Mouse (Mus musculus) CH12.LX (cell line): ENCODE results near the gene Pawr.

Experiments used
- CTCF ChIP-seq, 2 experiments: IDR thresholded peaks in 1 of 2; conservative IDR thresholded peaks in 1 of 2; 2 replicates each; pipeline ENCODE4 v1.5.1; 2011 to 2012; ENCODE audit warnings: low read depth in 2 of 2, low read length in 2 of 2, improper control_type of control experiment in 1 of 2, inconsistent platforms in 1 of 2, mild to moderate bottlenecking in 1 of 2, moderate library complexity in 1 of 2
- ELF1 ChIP-seq: IDR thresholded peaks from 2 replicates; pipeline ENCODE4 v1.6.1; 2014; ENCODE audit warnings: low read depth, mild to moderate bottlenecking, inconsistent platforms, low read length, improper control_type of control experiment
- EP300 ChIP-seq: IDR thresholded peaks from 2 replicates; pipeline ENCODE4 v1.6.1; 2011; ENCODE audit warnings: low read length, improper control_type of control experiment
- NRF1 ChIP-seq: IDR thresholded peaks from 2 replicates; pipeline ENCODE4 v1.6.1; 2014; ENCODE audit warnings: low read depth, mild to moderate bottlenecking, inconsistent platforms, low read length, improper control_type of control experiment, moderate library complexity
- POLR2A ChIP-seq: IDR thresholded peaks from 2 replicates; pipeline ENCODE4 v1.6.1; 2011; ENCODE audit warnings: low read depth, mild to moderate bottlenecking, improper control_type of control experiment, low read length
- TBP ChIP-seq: conservative IDR thresholded peaks from 2 replicates; pipeline ENCODE4 v1.6.1; 2011; ENCODE audit warnings: low read depth, low read length, improper control_type of control experiment
- TCF12 ChIP-seq: IDR thresholded peaks from 2 replicates; pipeline ENCODE4 v1.6.1; 2014; ENCODE audit warnings: low read depth, mild to moderate bottlenecking, inconsistent platforms, low read length, improper control_type of control experiment
- UBTF ChIP-seq: IDR thresholded peaks from 2 replicates; pipeline ENCODE4 v1.6.1; 2012; ENCODE audit warnings: low read depth, mild to moderate bottlenecking, inconsistent platforms, low read length, improper control_type of control experiment, moderate library complexity
- USF1 ChIP-seq: IDR thresholded peaks from 2 replicates; pipeline ENCODE4 v1.6.1; 2014; ENCODE audit warnings: low read depth, mild to moderate bottlenecking, inconsistent platforms, low read length, improper control_type of control experiment

GRCm38 (mm10) chr10:108328356-108328755, 3.6 kb upstream of the Pawr start:
- TF ChIP-seq USF1 = no peak
- TF ChIP-seq EP300 = no peak
- TF ChIP-seq POLR2A = no peak
- TF ChIP-seq CTCF (conservative IDR thresholded peaks at IDR 0.05 in 1 of 2, IDR thresholded peaks at IDR 0.05 in 1 of 2; ENCODE audit: low read depth in 2 of 2, low read length in 2 of 2) = no peak
- TF ChIP-seq TBP = no peak
- no peak for TF ChIP-seq TCF12
- TF ChIP-seq NRF1 = no peak
- TF ChIP-seq ELF1 = no peak
- TF ChIP-seq UBTF = no peak
